Mouse (Mus musculus) adrenal gland, postnatal 14 days (tissue): ENCODE data around the gene Gm10800. TPM values are rescaled to one million over a fixed set of nuclear protein-coding genes. Genes with fewer than 3 reads are reported as not detected.
"Not testable (repeated sequence)": the region's sequence is repeated elsewhere in the genome, so short reads cannot be mapped to it uniquely, and the experiment has no call there.

Source experiments
- DNase-seq: peaks from one replicate; pipeline ENCODE4 v3.0.0; 2021; ENCODE audit warnings: mixed read lengths
- long read RNA-seq, 2 experiments: library from polyadenylated mRNA; stranded (forward); transcript quantifications; one replicate each; pipeline ENCODE4 v2.0.0; 2021
- total RNA-seq: library from RNA; stranded (reverse); gene quantifications from 2 replicates; pipeline ENCODE4 v1.2.3, GENCODE M21; 2021

The Gm10800 gene
- 0.79 and 0.93 TPM in 2 replicates for total RNA-seq
- long read RNA-seq, experiment 1 = 0 reads
- long read RNA-seq, experiment 2 = 0 reads

DNA sequence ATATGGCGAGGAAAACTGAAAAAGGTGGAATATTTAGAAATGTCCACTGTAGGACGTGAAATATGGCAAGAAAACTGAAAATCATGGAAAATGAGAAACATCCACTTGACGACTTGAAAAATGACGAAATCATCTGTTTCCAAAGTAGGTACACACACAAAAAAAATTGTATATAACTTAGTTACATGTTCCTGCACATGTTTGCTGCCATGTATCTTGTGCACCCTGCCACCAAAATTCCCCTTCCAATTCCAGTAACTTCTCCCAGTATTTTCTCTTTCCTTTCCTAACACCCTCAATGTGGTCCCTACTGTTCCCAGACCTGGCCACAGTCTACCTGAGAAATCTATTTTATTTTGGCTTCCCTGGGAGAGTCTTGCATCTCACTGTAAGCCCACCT lies at the start of gene Gm10800:
TSS of gene Gm10800 (minus strand) at position 101 of the 400 bp plus-strand sequence.
- not testable (repeated sequence) for DNase-seq

DNA sequence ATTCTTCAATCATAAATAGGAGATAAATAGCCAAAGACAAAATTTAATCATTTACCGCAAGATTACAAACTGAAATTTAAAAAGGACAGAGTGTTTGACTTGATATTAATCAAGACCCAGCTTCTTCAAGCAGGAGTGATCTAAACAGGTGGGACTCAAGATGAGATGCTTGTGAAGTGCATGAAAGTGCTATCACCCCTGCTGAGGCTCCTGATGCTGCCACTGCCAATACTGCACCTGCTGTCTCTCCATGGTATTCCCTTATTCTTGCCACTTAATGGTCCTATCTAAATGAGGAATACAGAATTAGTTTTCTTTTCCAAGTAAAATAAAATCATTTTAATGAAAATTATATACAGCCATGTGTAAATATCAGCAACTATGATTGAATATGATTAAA lies 30.4 kb upstream of the Gm10800 start:
- no peak for DNase-seq

DNA sequence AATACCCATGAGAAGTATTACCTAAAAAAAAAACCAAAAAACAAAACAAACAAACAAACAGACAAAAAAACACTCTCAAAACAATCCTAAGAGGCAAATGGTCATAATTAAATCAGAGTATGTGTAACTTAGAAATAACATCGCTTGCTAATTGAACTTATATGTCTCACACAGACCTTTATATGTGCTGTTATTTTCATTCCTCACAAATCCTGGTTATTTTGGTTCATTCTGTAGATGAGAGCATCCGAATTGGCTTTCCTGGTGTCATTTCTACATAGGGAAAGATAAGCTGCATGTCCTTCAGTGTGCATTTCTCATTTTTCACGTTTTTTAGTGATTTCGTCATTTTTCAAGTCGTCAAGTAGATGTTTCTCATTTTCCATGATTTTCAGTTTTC lies 5.2 kb downstream of the Gm10800 start, which contains the start of gene Gm10801:
TSS of gene Gm10801 (plus strand) at position 301 of the 400 bp plus-strand sequence.
- not testable (repeated sequence) for DNase-seq

Other genes starting within 250 kb of the Gm10800 start
- 1.0 and 1.4 TPM in 2 replicates for gene Gm10801, start 5.1 kb downstream of the Gm10800 start, total RNA-seq